Mouse (Mus musculus) stomach, postnatal 0 days (tissue): ENCODE results near the gene Parva.

Experiments used
- CTCF ChIP-seq: IDR thresholded peaks from 2 replicates; pipeline ENCODE4 v1.5.1; 2016; ENCODE audit warnings: antibody characterized with exemption, low read depth, mild to moderate bottlenecking, moderate library complexity
- EP300 ChIP-seq: optimal IDR thresholded peaks from 2 replicates; pipeline ENCODE3; 2016; ENCODE audit warnings: antibody characterized with exemption

GRCm38 (mm10) chr7:112502845-112503244, 75.5 kb downstream of the Parva start:
- no peak for TF ChIP-seq CTCF
- TF ChIP-seq EP300 = no peak
